Mouse (Mus musculus) forebrain, embryonic 15.5 days (tissue): Measurements from ENCODE around the gene Mpst. TPM values are rescaled to one million over a fixed set of nuclear protein-coding genes. Genes with fewer than 3 reads are reported as not detected.
A peak's percentile ranks its signal among the peaks of the same experiment; 100 is the strongest.

Source experiments
- ATAC-seq: fragments of 200-750 bp; cut with Nextera tagmentation; replicated peaks from 2 replicates; pipeline ENCODE4 v1.8.0; 2017; ENCODE audit warnings: mild to moderate bottlenecking, moderate TSS enrichment, moderate library complexity
- H3K27ac ChIP-seq: fragments of 300-500 bp; sonication (generic); replicated peaks from 2 replicates; pipeline ENCODE4 v1.5.1; 2015; ENCODE audit warnings: mild to moderate bottlenecking, inconsistent platforms
- H3K27me3 ChIP-seq: fragments of 300-500 bp; sonication (generic); 2 replicates; pipeline ENCODE4 v1.6.1; 2015; ENCODE audit warnings: inconsistent platforms
- H3K36me3 ChIP-seq: fragments of 300-500 bp; sonication (generic); 2 replicates; pipeline ENCODE4 v1.6.1; 2015; ENCODE audit warnings: mild to moderate bottlenecking, inconsistent platforms
- H3K4me1 ChIP-seq: fragments of 300-500 bp; sonication (generic); 2 replicates; pipeline ENCODE4 v1.6.1; 2015; ENCODE audit warnings: inconsistent platforms
- H3K4me2 ChIP-seq: fragments of 300-500 bp; sonication (generic); replicated peaks from 2 replicates; pipeline ENCODE4 v1.6.1; 2015; ENCODE audit warnings: mild to moderate bottlenecking, inconsistent platforms
- H3K4me3 ChIP-seq: fragments of 300-500 bp; sonication (generic); 2 replicates; pipeline ENCODE4 v1.5.1; 2015; ENCODE audit warnings: mild to moderate bottlenecking, inconsistent platforms
- H3K9ac ChIP-seq: fragments of 300-500 bp; sonication (generic); replicated peaks from 2 replicates; pipeline ENCODE4 v1.6.1; 2015; ENCODE audit warnings: mild to moderate bottlenecking, inconsistent platforms
- H3K9me3 ChIP-seq: fragments of 300-500 bp; sonication (generic); 2 replicates; pipeline ENCODE4 v1.6.1; 2016; ENCODE audit warnings: inconsistent platforms
- WGBS: fragments of 180-500 bp; shearing (Covaris S2); methylation state at CpG from one replicate; pipeline ENCODE4 v1.1.7; 2015; ENCODE audit warnings: mixed read lengths; 5-methylcytosine and 5-hydroxymethylcytosine counted together
- polyA plus RNA-seq: library from polyadenylated mRNA; unstranded; fragments of >200 nt; fragmentation: Nextera tagmentation; extraction: Ambion mirVana; gene quantifications from 2 replicates; pipeline ENCODE4 v1.2.1, GENCODE M21; 2015

Mpst gene
- polyA plus RNA-seq, 1 experiment from 2014 or later = 4.1 TPM

DNA sequence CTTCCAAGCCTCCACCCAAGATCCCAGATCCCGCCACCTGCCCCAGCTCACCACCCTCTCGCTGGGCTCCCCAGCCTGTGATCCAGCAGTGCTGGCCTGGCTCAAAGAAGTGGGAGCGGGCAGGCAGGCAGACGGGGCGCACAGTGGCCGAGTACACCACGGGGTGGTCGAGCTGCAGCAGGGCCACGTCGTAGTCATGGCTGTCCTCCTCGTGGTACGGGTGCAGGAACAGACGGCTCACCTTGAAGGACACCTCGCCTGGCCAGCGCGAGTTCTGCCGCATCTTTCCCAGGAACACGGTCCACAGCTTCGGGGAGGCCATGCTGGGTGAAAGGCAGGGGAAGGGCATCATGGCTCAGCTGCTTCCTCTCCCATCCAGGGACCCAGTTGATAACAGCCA lies 36.0 kb downstream of the Mpst start:
- H3K27me3 ChIP-seq = no peaks in the 10 kb centered on the region
- no peaks in the 10 kb centered on the region for H3K36me3 ChIP-seq
- no peak overlapping the region for H3K4me3 ChIP-seq
- no peaks in the 10 kb centered on the region for H3K9me3 ChIP-seq
- H3K27ac ChIP-seq = no peak overlapping the region
- H3K9ac ChIP-seq = no peak overlapping the region
- WGBS = 91% methylated on average over 19 of the region's 19 CpGs
- H3K4me1 ChIP-seq = peaks cover 11% of the 10 kb centered on the region
- no peak for ATAC-seq
- no peak overlapping the region for H3K4me2 ChIP-seq

DNA sequence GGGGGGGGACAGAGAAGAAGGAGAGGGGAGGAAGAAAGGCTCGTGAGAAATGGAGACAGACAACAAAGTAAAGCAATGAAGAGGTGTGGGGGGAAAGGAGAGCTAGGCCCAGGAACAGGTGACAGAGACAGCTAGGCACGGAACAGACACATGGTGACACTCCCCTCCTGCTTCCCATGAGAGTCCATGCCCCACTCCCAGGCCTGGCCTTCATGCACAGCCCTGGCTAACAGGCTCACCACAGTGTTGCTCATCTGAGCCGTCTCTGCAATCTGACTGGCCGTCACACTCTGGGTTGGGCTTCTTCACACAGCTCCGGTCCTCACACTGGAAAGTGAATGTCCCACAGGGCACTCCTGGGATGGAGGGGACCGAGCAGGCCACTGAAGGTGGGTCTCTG lies 37.6 kb downstream of the Mpst start:
- Histone ChIP-seq H3K9ac (no peak overlapping the region), H3K27me3 (no peaks in the 10 kb centered on the region), H3K4me2 (no peak overlapping the region), H3K4me1 (peaks cover 11% of the 10 kb centered on the region), H3K4me3 (no peak overlapping the region), H3K9me3 (no peaks in the 10 kb centered on the region), H3K27ac (no peak overlapping the region), H3K36me3 (no peaks in the 10 kb centered on the region)
- WGBS = 63% methylated on average over 6 of the region's 6 CpGs
- ATAC-seq = no peak

DNA sequence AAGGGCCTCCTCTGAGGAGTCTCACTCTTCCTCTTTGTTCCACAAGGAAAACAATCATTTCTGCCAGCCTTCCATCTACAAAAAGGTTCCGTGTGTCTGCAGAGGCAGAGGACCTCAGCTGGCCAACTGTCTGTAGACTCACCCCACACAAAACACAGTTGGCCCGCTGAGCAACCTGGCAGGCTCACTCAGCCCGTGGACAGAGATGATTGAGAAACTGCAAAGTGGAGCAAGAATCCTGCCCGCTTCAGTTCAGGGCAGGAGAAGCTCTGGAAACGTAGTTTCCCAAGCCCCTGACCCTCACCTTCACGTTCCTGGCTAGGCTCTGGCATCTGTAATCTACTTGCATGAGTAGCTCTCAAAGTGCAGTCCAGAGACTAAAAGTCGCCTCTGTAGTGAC lies 40.9 kb downstream of the Mpst start:
- H3K36me3 ChIP-seq = no peaks in the 10 kb centered on the region
- no peak for ATAC-seq
- H3K4me3 ChIP-seq = no peak overlapping the region
- 38% methylated on average over 7 of the region's 7 CpGs for WGBS
- no peak overlapping the region for H3K27ac ChIP-seq
- no peak overlapping the region for H3K9ac ChIP-seq
- H3K27me3 ChIP-seq = no peaks in the 10 kb centered on the region
- no peaks in the 10 kb centered on the region for H3K9me3 ChIP-seq
- H3K4me1 ChIP-seq = peaks cover 8% of the 10 kb centered on the region
- H3K4me2 ChIP-seq = no peak overlapping the region

DNA sequence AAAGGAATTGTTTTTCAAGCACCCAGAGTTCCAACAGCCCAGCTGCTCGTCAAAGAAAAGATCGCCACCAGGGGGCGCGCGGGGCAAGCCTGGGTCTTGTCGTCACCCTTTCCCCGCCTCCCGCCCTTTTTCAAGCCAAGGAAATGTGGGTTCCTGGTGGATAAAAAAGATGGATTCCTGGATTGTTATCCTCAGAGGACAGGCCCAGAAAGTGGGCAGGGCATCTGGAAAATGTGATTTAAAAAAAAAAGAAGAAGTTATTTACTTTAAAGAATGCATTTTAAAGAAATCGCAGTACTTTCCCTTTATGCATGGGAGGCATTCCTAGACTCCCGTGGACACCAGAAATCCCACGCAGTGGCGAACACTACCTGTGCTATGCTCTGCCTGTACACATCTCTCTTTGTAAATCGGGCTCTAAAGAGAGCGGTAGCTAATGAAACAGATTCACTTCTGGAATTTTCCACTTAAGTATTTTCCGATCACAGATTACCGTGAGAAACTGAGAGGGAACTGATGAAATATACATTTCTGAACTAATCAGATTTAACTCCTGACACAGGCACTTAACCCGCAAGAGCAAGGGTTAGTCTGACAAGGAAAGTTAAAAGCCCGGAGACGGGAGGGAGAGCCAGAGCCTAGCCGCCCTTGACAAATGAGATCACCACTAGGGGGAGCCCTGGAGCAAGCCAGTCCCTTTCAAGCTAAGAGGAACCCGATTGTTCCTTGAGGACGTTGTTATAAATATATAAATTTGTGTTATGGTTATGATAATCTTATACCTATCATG lies 41.7 kb downstream of the Mpst start:
- H3K9me3 ChIP-seq = no peaks in the 10 kb centered on the region
- under 1% methylated on average over 22 of the region's 22 CpGs for WGBS

DNA sequence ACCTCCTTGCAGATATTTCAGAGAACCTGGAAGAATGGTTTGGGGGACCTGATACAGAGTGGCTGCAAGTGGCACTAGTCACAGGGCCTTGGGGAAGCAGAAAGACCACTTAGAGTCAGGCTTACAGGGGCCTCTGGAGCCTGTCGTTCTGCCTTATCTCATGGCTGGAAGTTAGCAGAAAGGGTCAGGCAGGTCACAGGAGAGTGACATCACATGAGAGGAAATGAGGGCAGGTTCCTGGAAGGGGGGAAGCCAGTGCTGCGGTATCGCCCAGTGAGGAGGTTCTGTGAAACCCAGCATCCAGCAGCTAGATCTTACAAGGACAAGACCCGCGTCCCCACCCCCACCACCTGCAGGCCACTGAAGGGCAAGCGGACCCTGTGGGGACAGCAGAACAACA lies 42.9 kb downstream of the Mpst start:
- no peak overlapping the region for H3K9ac ChIP-seq
- H3K4me1 ChIP-seq = peaks cover 8% of the 10 kb centered on the region

More for the DNA sequence above, 41.7 kb downstream of the Mpst start:
- Histone ChIP-seq H3K27ac (peak overlapping the region; percentile 83), H3K27me3 (no peaks in the 10 kb centered on the region), H3K4me1 (peaks cover 8% of the 10 kb centered on the region), H3K36me3 (no peaks in the 10 kb centered on the region), H3K9ac (peak overlapping the region; percentile 41), H3K4me3 (peak overlapping the region; percentile 35), H3K4me2 (peak overlapping the region; percentile 54)
- peak; percentile 28 for ATAC-seq

DNA sequence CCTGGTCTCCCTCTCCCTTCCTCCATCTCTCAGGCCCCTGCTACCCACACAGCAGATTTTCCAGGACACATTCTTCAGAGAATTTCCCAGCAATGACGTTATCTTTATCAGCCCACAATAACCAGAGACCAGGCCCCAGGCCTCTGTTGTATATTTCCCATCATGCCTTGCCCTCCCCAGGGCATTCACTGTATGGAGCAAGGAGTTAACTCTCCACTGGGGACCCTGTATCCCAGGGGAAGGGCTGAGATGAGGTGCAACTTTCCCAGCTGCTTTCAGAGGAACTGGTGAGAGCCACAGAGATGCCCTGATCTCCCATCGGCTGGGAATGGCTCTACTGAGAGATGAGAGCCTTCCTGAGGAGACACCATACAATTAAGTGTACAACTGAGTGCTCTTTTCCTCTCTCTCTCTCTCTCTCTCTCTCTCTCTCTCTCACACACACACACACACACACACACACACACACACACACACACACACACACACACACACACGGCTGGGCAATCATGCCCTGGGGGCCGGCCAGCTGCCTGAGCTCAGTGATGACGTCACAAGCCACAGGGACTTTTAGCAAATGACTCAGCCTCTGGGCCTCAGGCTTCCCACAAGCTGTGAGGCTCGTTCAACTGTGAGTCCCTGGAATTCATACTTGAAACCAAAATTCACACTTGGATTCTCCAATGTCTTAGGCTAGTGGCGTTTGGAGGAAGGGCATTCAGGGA lies 43.6 kb downstream of the Mpst start:
- Histone ChIP-seq H3K27ac (no peak overlapping the region), H3K4me3 (no peak overlapping the region), H3K4me2 (no peak overlapping the region), H3K9ac (no peak overlapping the region), H3K4me1 (peaks cover 8% of the 10 kb centered on the region), H3K36me3 (no peaks in the 10 kb centered on the region), H3K9me3 (no peaks in the 10 kb centered on the region), H3K27me3 (no peaks in the 10 kb centered on the region)
- no peak for ATAC-seq
- 30% methylated on average over 7 of the region's 7 CpGs for WGBS

More for the DNA sequence above, 42.9 kb downstream of the Mpst start:
- ATAC-seq = no peak
- Histone ChIP-seq H3K27me3 (no peaks in the 10 kb centered on the region), H3K4me3 (no peak overlapping the region), H3K9me3 (no peaks in the 10 kb centered on the region), H3K27ac (no peak overlapping the region), H3K36me3 (no peaks in the 10 kb centered on the region), H3K4me2 (no peak overlapping the region)
- 83% methylated on average over 6 of the region's 6 CpGs for WGBS

DNA sequence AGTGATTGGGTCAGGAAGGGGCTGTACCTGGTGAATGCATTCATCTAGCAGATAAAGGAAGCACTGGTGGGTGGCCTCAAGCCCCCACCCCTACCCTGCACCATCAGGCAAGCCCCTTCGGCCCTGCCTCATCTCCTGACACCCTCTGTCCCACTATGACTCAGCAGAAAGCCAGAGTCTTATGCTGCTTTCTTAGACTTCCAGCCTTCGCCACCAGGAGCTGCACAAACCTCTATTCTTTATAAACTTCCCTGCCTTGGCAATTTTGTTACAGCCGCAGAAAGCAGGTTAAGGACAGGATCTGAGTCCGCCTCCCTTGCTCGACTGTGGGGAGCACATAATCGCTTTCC lies 44.2 kb downstream of the Mpst start:
- Histone ChIP-seq H3K9me3 (no peaks in the 10 kb centered on the region), H3K27me3 (no peaks in the 10 kb centered on the region), H3K9ac (no peak overlapping the region), H3K4me2 (no peak overlapping the region), H3K4me3 (no peak overlapping the region), H3K4me1 (peaks cover 8% of the 10 kb centered on the region), H3K27ac (no peak overlapping the region), H3K36me3 (no peaks in the 10 kb centered on the region)
- ATAC-seq = no peak
- 80% methylated on average over 6 of the region's 6 CpGs for WGBS

DNA sequence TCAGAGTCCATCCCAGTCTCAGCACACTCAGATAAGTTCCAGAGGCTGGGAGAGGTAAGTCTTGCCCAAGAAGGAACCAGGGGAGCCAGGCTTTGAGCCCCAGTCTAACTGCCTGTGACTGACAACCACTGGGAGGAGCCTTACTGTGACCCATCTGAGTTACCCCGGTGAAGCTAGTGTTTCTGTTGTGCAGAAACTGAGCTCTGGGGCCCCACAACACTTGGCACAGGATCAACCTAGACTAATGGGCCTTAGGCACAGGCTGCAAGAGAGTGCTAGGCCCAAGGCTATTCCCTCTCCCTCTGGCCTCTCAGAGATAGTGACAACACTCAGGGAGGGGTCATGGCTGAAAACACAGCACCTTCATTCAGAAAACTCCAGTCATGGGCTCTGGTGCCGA lies 45.0 kb downstream of the Mpst start:
- H3K9me3 ChIP-seq = no peaks in the 10 kb centered on the region
- H3K4me1 ChIP-seq = peaks cover 8% of the 10 kb centered on the region
- no peaks in the 10 kb centered on the region for H3K36me3 ChIP-seq
- H3K9ac ChIP-seq = no peak overlapping the region
- no peak for ATAC-seq
- no peak overlapping the region for H3K27ac ChIP-seq
- H3K4me3 ChIP-seq = no peak overlapping the region
- H3K4me2 ChIP-seq = no peak overlapping the region
- no peaks in the 10 kb centered on the region for H3K27me3 ChIP-seq
- WGBS = 67% methylated on average over 2 of the region's 2 CpGs

DNA sequence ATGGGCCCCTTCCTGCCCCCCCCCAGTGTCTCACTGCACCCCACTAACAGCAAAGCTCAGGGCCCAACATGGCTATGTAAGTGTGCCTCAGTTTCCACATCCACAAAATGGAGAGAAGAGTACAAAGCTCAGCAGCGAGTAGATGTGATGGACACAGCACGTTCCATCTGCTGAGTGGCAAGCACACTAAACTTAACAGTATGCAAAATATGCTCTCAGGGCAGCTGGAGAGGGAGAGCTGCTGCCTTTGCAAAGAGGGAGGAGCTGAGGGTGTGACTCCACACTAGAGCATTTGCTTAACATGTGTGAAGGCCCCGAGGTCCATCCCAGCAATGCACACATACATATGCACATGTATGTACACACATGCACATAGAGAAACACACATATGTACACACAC lies 46.7 kb downstream of the Mpst start:
- H3K27me3 ChIP-seq = no peaks in the 10 kb centered on the region
- H3K36me3 ChIP-seq = no peaks in the 10 kb centered on the region
- no peak overlapping the region for H3K4me2 ChIP-seq
- H3K9ac ChIP-seq = no peak overlapping the region
- H3K27ac ChIP-seq = no peak overlapping the region
- WGBS = 86% methylated on average over 3 of the region's 3 CpGs
- no peak for ATAC-seq
- H3K4me1 ChIP-seq = peaks cover 5% of the 10 kb centered on the region
- H3K9me3 ChIP-seq = no peaks in the 10 kb centered on the region
- no peak overlapping the region for H3K4me3 ChIP-seq

DNA sequence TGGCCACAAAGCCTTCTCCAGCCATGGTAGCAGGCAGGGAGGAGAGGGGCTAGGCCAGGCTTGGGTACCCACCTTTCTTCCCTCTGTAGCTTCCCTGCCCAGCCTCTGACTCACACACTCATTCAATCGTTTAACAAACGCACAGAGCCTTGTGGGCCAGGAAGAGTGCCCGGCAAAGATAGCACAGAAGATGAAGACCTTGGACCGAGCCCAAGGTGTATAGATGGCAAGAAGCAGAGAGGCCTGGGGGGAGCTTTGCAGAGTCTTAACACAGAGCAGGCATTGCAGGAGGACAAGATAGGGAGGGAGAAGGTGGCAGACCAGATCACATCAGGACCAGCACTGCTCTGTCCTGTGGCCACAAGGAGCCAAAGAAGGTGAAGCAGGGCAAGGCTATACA lies 49.0 kb downstream of the Mpst start:
- no peaks in the 10 kb centered on the region for H3K27me3 ChIP-seq
- no peak overlapping the region for H3K4me3 ChIP-seq
- no peak overlapping the region for H3K9ac ChIP-seq
- no peak overlapping the region for H3K27ac ChIP-seq
- H3K4me1 ChIP-seq = no peaks in the 10 kb centered on the region
- H3K36me3 ChIP-seq = no peaks in the 10 kb centered on the region
- H3K4me2 ChIP-seq = no peak overlapping the region
- WGBS = 72% methylated on average over 4 of the region's 4 CpGs
- H3K9me3 ChIP-seq = no peaks in the 10 kb centered on the region
- no peak for ATAC-seq

DNA sequence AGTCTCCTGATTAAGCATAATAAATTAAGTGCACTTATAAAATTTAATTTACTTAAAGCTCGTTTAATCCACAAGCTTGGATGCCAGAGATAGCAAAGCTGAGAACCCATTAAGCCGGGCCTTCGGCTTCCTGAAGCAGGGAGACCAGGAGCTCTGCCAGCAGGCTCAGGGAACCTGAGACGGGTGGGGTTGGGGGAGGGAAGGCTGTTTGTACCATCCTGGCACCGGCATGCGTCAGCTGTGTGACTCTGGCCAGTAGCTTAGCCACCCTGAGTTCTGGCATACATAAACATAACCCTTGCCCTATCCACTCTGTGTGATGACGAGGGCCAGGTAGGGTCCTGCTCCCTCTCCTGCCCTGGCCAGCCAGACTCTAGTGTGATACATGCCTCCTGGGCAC lies 49.8 kb downstream of the Mpst start:
- Histone ChIP-seq H3K36me3 (no peaks in the 10 kb centered on the region), H3K27ac (no peak overlapping the region), H3K4me3 (no peak overlapping the region), H3K9ac (no peak overlapping the region), H3K9me3 (no peaks in the 10 kb centered on the region), H3K4me2 (no peak overlapping the region), H3K27me3 (no peaks in the 10 kb centered on the region), H3K4me1 (no peaks in the 10 kb centered on the region)
- WGBS = 28% methylated on average over 7 of the region's 7 CpGs
- ATAC-seq = no peak

DNA sequence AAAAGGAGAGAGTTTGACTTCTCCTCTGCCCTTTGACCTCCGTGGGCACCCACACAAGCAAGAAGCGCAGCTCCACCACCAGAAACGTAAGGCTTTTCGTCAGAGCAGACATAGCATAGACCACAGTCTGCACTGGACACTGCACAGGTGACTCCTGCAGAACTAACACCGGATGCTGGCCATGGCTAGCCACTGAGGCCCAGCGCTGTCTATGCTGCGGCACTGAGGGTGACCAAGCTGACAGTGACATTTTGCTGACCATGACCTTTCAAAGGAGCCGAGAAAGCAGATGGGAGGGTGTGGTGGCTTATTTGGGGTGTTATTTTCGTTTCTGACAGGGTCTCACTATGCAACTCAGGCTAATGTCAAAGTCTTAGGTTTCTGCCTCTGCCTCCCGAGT lies 51.0 kb downstream of the Mpst start:
- Histone ChIP-seq H3K27me3 (no peaks in the 10 kb centered on the region), H3K4me1 (no peaks in the 10 kb centered on the region), H3K9ac (no peak overlapping the region), H3K4me2 (no peak overlapping the region), H3K4me3 (no peak overlapping the region), H3K36me3 (no peaks in the 10 kb centered on the region), H3K27ac (no peak overlapping the region), H3K9me3 (no peaks in the 10 kb centered on the region)
- WGBS = 85% methylated on average over 10 of the region's 10 CpGs
- no peak for ATAC-seq

DNA sequence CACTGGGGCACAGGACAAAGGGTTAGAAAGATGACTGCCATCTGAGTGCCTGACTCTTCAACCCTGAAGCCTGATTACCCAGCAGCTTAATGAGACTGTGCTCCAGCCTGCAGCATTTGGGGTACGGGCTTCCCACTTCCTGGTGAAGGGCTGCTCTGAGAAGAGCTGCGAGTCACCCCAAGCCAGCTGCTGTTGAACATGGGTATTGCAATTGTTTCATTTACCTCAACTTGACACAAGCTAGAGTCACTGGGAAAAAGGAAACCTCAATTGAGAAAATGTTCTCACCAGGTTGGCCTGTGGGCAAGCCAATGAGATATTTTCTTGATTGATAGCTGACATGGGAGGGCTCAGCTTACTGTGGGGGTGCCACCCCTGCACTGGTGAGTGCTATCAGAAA lies 56.8 kb downstream of the Mpst start:
- WGBS = 77% methylated on average over 2 of the region's 2 CpGs
- no peaks in the 10 kb centered on the region for H3K4me1 ChIP-seq
- H3K9me3 ChIP-seq = no peaks in the 10 kb centered on the region
- H3K27ac ChIP-seq = no peak overlapping the region
- H3K4me2 ChIP-seq = no peak overlapping the region
- no peak for ATAC-seq
- no peak overlapping the region for H3K9ac ChIP-seq
- H3K36me3 ChIP-seq = no peaks in the 10 kb centered on the region
- H3K4me3 ChIP-seq = no peak overlapping the region
- no peaks in the 10 kb centered on the region for H3K27me3 ChIP-seq
